Mouse (Mus musculus) small intestine, adult 2 months (tissue): ENCODE data around the gene R3hdm2.

Experiments
- CTCF ChIP-seq: fragments of 200-500 bp; IDR thresholded peaks from 2 replicates; pipeline ENCODE4 v1.5.1; 2012; ENCODE audit warnings: low read depth, mild to moderate bottlenecking, control low read depth, inconsistent platforms, low read length, moderate library complexity, mixed read lengths; ENCODE audit not compliant: insufficient replicate concordance, insufficient read length; ENCODE audit errors: extremely low read depth
- POLR2A ChIP-seq: fragments of 200-500 bp; IDR thresholded peaks from 2 replicates; pipeline ENCODE4 v1.6.1; 2012; ENCODE audit warnings: low read depth, mild to moderate bottlenecking, control low read depth, inconsistent platforms, low read length, moderate library complexity

- TF ChIP-seq POLR2A = no peak
- no peak for TF ChIP-seq CTCF
Observed at GRCm38 (mm10) chr10:127546505-127546904, 166.4 kb downstream of the R3hdm2 start.
